Mouse (Mus musculus): ENCODE measurements at regions not wholly inside any gene's neighbourhood (a gene's known extent, or its start where the extent isn't known, plus 50 kb on each side); places are given as distances from the start of the nearest gene placed in this dataset.

- peak; percentile 12 for DNase-seq
Measured at GRCm38 (mm10) chr9:116511450-116511849, 336.3 kb upstream of the Tgfbr2 start.

DNA sequence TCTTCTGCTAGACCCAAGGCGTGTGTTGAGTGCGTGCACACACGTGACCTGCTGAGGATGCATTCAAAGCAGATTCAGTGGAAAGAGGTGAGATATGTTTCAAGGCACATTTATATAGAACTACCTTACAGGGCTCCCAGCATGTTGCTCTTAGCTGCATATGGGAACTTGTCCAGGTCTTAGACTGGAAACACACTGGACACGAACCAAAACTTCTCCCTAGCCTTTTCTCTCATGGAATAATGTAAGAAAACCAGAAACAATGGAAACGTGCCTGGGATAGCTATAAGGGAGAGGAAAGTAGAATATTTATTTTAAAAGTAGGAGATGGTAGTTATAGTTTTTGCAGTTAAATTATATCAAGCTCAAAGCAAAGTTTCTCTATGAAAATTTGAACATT is 332.6 kb upstream of the Tgfbr2 start:
- no peak for DNase-seq

DNA sequence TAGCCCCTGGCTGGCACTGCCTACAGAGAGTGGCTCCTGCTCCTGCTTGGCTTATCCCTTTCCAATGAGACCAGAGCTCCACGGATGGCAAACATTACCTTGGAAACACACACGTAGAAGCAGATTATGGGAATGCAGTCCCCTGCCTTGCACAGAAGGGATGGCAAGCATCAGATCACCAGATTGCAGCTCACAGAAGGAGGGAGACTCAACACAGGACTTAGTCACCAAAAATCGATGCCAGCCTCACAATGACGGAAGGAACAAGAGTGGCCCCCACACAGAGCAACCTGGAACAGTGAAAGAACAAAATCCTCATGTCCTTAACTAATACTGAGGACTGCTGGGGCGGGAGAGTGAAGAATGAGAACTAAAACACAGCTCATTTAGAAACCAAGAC is 327.7 kb upstream of the Tgfbr2 start:
- peak; percentile 29 for DNase-seq

DNA sequence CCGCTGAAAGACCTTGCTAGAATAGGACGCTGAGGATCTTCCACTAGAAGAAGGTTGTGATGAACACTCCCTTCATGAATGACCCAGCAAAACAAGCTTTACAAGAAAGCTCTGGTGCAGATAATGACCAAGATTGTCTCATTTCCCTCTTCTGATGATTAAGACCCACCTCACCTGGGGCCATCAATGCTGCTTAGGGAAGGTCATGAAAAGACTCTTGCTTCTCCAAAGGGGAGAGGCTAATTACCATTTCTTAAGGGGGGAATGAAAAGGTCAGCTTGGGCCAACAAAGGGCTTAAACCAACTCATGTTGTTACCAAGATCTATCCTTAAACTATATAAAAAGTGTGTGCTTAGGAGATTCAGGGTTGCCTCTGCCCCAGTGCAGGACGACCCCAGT is 325.8 kb upstream of the Tgfbr2 start:
- no peak for DNase-seq

DNA sequence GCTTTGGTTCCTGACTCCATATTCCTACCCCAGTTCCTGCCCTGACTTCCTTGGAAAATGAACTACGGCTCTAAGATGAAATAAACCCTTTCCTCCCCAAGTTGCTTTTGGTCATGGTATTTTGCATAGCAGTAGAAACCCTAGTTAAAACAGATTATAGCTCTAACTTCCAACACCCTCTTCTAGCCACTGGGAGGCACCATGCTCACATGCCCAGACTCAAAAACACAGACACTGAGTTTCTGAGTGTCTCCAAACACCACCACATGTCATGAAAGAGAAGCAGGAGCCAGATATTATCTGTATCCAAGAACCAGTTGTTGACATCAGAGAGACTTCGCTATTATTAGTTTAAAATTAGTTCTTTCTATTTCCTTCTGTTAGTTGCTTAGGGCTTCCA is 316.1 kb upstream of the Tgfbr2 start:
- DNase-seq: no peak

- DNase-seq: peak; percentile 18
Measured at GRCm38 (mm10) chr9:116489787-116490186, 314.6 kb upstream of the Tgfbr2 start.

DNA sequence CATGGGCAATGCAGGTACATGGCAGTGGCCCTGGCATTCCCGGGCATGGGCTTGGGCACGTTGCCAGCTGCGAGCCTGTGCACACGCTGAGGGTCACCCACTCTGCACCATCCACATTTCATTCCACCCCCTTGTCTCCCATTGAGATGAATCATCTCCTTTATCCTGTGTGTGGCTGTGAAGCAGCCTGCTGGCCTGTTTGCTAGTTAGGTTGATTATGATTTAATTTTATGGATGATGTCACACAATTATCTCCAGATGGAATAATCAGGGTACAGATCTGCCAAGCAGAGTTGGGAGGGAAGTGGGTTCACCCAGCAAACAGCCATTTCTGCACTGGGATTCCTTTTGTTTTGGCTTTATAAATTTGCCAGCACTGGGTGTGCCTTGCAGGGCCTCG is 314.1 kb upstream of the Tgfbr2 start:
- DNase-seq: peak; percentile 24

GRCm38 (mm10) chr9:116477309-116477708 is 302.1 kb upstream of the Tgfbr2 start:
- DNase-seq: no peak

DNA sequence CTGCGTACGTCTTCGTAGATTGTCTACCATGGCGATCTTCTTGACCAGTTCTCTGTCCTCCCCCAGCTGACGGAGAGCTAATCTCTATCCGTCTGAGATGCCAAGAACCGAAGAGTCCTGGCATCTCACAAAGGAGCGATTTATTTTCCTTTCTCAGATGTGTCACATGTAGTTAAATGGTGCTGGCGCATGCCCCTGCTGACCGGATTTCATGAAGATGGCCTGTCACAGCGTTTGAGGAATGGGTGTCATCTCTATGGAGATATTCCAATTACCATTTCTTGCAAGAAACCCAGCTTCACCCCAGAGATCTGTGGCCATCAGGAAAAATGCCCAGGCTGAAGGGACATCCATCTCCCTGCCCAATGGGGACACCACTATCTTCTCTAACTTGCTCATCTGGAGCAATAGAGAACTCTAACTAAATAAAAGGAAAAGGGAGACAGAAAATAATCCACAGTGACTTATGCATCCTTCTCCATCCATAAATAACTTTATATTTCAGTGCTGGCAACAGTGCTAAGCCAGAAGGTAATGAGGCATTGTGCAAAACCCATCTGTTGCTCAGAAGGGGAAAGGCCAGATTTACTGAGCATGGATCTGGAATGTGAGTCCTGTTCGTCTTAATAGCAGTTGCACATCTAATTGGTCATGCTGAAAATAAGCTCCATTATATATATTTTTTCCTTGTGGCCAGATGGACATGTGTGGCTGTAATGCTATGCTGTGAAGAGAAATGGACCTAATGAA is 300.2 kb upstream of the Tgfbr2 start:
- DNase-seq: no peak

- DNase-seq: no peak
Measured at GRCm38 (mm10) chr9:116472855-116473254, 297.7 kb upstream of the Tgfbr2 start.

DNA sequence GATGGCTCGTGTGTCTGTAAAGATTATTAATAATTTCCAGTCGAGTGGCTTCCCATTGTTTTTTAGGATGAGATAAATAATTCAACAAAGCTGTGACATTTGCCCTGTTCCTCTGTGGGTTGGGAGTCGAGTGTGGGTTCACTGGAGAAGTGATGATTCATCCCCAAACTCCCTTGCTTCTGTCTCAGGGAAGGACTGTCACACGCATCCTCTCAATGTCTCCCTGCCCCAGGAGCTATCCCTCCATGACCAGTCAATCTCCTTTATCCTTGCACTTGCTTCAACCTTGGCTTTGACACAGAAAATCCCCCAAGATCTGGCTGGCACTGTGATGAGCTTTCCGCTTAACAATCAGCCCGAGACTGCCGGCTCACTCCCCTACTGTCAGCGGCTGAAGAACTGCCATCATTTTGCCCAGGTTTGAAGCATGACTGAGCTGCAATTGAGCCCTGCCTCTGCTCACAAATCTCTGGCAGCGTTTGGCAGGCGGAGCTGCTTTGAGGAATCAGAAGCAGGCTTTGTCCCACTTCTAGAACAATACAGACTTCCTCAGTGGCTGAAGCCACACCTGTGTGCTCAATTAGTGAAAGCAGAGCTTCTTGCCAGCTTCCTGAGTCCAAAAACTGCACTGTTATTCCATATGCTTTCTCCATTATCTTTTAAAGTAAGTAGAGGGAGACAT is 293.6 kb upstream of the Tgfbr2 start:
- DNase-seq: peak; percentile 4

- DNase-seq: no peak
Measured at GRCm38 (mm10) chr9:116466336-116466735, 291.2 kb upstream of the Tgfbr2 start.

- DNase-seq: no peak
Measured at GRCm38 (mm10) chr9:116464626-116465025, 289.5 kb upstream of the Tgfbr2 start.

GRCm38 (mm10) chr9:116462232-116462631 is 287.1 kb upstream of the Tgfbr2 start:
- DNase-seq: no peak

GRCm38 (mm10) chr9:116460022-116460421 is 284.9 kb upstream of the Tgfbr2 start:
- no peak for DNase-seq

DNA sequence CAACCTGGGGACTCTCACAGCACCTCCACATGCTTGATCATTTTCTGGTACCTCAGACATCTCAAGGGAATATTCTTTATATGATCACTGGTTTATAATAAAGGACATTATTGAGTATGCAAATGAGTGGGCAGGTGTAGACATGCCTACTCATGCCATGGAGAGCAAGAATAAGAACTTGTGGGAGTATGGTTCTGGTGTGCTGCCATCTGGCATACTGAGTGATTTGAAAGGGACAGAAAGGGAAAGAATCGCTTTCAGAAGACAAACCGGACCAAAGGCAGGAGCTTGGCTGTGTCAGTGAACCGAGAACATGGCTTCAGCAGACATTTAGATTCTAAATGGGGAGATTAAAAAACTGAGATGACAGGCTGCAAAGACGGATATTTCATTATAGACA is 276.9 kb upstream of the Tgfbr2 start:
- peak; percentile 51 for DNase-seq

GRCm38 (mm10) chr9:116450829-116451228 is 275.7 kb upstream of the Tgfbr2 start:
- no peak for DNase-seq

DNA sequence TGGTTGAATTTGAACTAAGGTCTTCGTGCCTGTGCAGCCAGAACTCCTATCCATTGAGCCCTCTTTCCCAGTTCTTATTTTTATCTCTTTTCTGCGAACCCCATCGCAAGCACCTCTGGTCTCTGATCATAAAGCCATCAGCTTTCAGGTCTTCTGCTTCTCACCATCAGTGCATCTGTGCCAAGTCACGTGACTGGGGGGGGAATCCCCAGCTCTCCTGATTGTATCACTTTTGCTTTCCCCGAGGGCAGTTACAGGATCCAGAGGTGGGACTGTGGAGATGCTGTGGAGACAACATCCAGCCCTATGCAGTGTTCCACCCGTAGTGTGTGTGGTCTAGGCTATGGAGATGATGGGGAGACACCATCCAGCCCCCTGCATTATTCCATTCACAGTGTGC is 272.6 kb upstream of the Tgfbr2 start:
- DNase-seq: no peak

GRCm38 (mm10) chr9:116438580-116438979 is 263.4 kb upstream of the Tgfbr2 start:
- no peak for DNase-seq

DNA sequence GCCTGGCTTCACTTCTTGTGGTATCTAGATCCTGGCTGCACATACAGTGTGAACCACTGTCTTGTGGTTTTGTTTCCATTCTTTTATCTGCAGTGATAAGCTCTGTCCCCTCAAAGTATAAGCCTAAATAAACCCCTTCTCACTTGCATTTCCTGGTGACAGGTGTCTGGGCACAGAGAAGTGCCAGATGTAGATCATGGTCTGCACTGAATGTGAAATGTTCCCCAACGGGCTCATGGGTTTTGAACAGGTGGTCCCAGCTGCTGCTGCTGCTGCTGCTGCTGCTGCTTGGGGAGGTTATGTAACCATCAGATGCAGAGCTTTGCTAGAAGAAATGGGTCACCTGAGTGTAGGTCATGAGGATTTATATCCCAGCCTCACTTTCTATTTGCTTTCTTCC is 259.3 kb upstream of the Tgfbr2 start:
- no peak for DNase-seq

- DNase-seq: no peak
Measured at GRCm38 (mm10) chr9:116429061-116429460, 253.9 kb upstream of the Tgfbr2 start.

- no peak for DNase-seq
Measured at GRCm38 (mm10) chr9:116428475-116428874, 253.3 kb upstream of the Tgfbr2 start.

DNA sequence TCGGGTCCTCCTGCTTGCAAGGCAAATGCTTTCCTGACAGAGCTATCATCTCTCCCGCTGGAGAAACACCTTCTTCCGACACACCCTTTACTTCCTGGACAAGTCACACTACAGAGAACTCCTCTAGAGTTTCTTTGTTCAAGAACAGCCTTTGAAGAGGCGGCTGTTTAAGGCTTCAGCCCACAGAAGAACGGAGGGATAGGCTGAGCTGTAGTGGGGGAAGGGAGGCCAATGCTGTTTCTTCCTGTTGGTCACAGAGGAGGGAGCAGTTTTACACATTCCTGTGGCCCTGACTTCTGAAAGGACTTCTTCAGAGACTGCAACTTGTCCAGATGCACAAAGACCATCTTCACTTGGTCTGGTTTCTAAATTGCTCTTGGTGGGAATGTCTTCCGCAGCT is 252.1 kb upstream of the Tgfbr2 start:
- peak; percentile 9 for DNase-seq

GRCm38 (mm10) chr9:116426269-116426999 is 251.3 kb upstream of the Tgfbr2 start:
- peak; percentile 67 for DNase-seq

Measured in right cerebral cortex, adult 18-20 months (tissue).